Mouse (Mus musculus): Measurements from ENCODE around the gene Pacsin2. TPM values are rescaled to one million over a fixed set of nuclear protein-coding genes. Genes with fewer than 3 reads are reported as not detected.
"Not testable (repeated sequence)": the region's sequence is repeated elsewhere in the genome, so short reads cannot be mapped to it uniquely, and the experiment has no call there.

Pacsin2 gene
- total and polyA plus RNA-seq, 3 experiments: 48.4 to 85.5 (median 53.7) TPM

DNA sequence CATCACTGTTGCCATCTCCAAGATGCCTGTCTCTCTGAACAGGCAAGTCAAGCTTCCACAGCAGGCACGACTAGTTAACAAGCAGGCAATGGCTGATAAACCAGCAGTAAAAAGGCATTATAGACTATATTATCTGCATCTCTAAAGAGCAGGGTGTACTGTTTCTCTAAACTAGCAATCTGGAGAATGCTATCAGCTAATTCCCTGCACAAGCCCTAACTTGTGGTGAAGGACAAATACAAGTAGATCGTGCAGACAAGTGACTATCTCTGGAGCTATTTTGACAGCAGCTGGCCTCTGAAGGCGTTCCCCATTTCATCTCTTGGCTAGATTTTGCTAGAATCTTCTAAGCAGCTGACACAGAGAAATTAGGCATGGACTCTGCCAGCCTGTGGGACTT is 100.2 kb downstream of the Pacsin2 start:
- no peak overlapping the region for H3K27ac ChIP-seq (ENCODE audit: insufficient read depth, low read depth)
- dilution Hi-C loops (cut with MboI; ENCODE audit: extremely low pct_ligation_motif_present, extremely low pct_unique_long_range_greater_than_20kb, low sequenced_read_pairs) (no loop called here), in situ Hi-C loops (cut with MboI; ENCODE audit: low pct_ligation_motif_present, low pct_unique_long_range_greater_than_20kb, low sequenced_read_pairs) (no loop called here)
- peaks cover 0 to 3% of the 10 kb centered on the region in 2 experiments for H3K36me3 ChIP-seq (replicated peaks in 1 of 2; ENCODE audit: control insufficient read depth in 1 of 2, insufficient read depth in 1 of 2, low read length in 1 of 2)
- no peaks in the 10 kb centered on the region for H3K79me2 ChIP-seq (replicated peaks; ENCODE audit: control insufficient read depth, extremely low read depth, insufficient read depth, poor library complexity, severe bottlenecking)
- no peaks in the 10 kb centered on the region for H3K27me3 ChIP-seq (replicated peaks)
- no peak overlapping the region for H3K4me2 ChIP-seq (ENCODE audit: insufficient read depth, low read depth, poor library complexity, severe bottlenecking)
- H3K9me3 ChIP-seq (replicated peaks; ENCODE audit: low read length): peaks cover 2% of the 10 kb centered on the region
- TF ChIP-seq NRF1 (IDR thresholded peaks at IDR 0.05; ENCODE audit: low read depth, low read length): no peak
- TF ChIP-seq ZNF384 (IDR thresholded peaks at IDR 0.05; ENCODE audit: low read depth, low read length): no peak
- TF ChIP-seq ZKSCAN1 (IDR thresholded peaks at IDR 0.05; ENCODE audit: borderline replicate concordance, low read depth, low read length): no peak
- no peak for TF ChIP-seq RCOR1 (conservative IDR thresholded peaks at IDR 0.05; ENCODE audit: low read depth, low read length)
- no peak for TF ChIP-seq TCF12 (IDR thresholded peaks at IDR 0.05; ENCODE audit: low read depth, low read length)
- TF ChIP-seq MAX (IDR thresholded peaks at IDR 0.05; ENCODE audit: low read length): no peak
- TF ChIP-seq CHD1 (IDR thresholded peaks at IDR 0.05; ENCODE audit: low read depth, low read length): no peak
- no peak for TF ChIP-seq SMC3 (IDR thresholded peaks at IDR 0.05; ENCODE audit: low read depth, low read length)
- TF ChIP-seq ZC3H11A (IDR thresholded peaks at IDR 0.05; ENCODE audit: low read depth, low read length): no peak
- TF ChIP-seq CTCF (conservative IDR thresholded peaks at IDR 0.05 in 1 of 2, IDR thresholded peaks at IDR 0.05 in 1 of 2; ENCODE audit: low read depth in 2 of 2, low read length in 2 of 2): no peak
- no peak for TF ChIP-seq POLR2AphosphoS2 (IDR thresholded peaks at IDR 0.05; ENCODE audit: low read depth, low read length)
- TF ChIP-seq MAFK (IDR thresholded peaks at IDR 0.05; ENCODE audit: insufficient replicate concordance, low read length): no peak
- TF ChIP-seq USF2 (conservative IDR thresholded peaks at IDR 0.05; ENCODE audit: low read depth, low read length): no peak
- no peak for TF ChIP-seq SIN3A (IDR thresholded peaks at IDR 0.05; ENCODE audit: low read length)
- TF ChIP-seq MAZ (IDR thresholded peaks at IDR 0.05; ENCODE audit: low read depth, low read length): no peak
- no peak for TF ChIP-seq ELF1 (IDR thresholded peaks at IDR 0.05; ENCODE audit: low read depth, low read length)
- H3K4me3 ChIP-seq (replicated peaks in 1 of 3; ENCODE audit: low read depth in 2 of 3, low read length in 2 of 3, poor library complexity in 1 of 3): no peak overlapping the region
- H3K4me1 ChIP-seq (ENCODE audit: control insufficient read depth in 1 of 2, insufficient read depth in 2 of 2): no peaks in the 10 kb centered on the region
- no peak overlapping the region for H3K9ac ChIP-seq (ENCODE audit: insufficient read depth, low read depth)
- DNase-seq (ENCODE audit: extremely low read depth): no peak

- in situ Hi-C loops (cut with MboI; ENCODE audit: low pct_ligation_motif_present, low pct_unique_long_range_greater_than_20kb, low sequenced_read_pairs); dilution Hi-C loops (cut with MboI; ENCODE audit: extremely low pct_ligation_motif_present, extremely low pct_unique_long_range_greater_than_20kb, low sequenced_read_pairs); H3K4me2 ChIP-seq (ENCODE audit: insufficient read depth, low read depth, poor library complexity, severe bottlenecking); H3K27me3 ChIP-seq (replicated peaks); H3K79me2 ChIP-seq (replicated peaks; ENCODE audit: control insufficient read depth, extremely low read depth, insufficient read depth, poor library complexity, severe bottlenecking); H3K4me3 ChIP-seq (replicated peaks in 1 of 3; ENCODE audit: low read depth in 2 of 3, low read length in 2 of 3, poor library complexity in 1 of 3); DNase-seq (ENCODE audit: extremely low read depth); H3K9me3 ChIP-seq (replicated peaks; ENCODE audit: low read length); H3K9ac ChIP-seq (ENCODE audit: insufficient read depth, low read depth); H3K27ac ChIP-seq (ENCODE audit: insufficient read depth, low read depth); H3K4me1 ChIP-seq (ENCODE audit: control insufficient read depth in 1 of 2, insufficient read depth in 2 of 2); H3K36me3 ChIP-seq (replicated peaks in 1 of 2; ENCODE audit: control insufficient read depth in 1 of 2, insufficient read depth in 1 of 2, low read length in 1 of 2): not testable (repeated sequence)
Measured at GRCm38 (mm10) chr15:83362813-83363212, 101.6 kb downstream of the Pacsin2 start.

DNA sequence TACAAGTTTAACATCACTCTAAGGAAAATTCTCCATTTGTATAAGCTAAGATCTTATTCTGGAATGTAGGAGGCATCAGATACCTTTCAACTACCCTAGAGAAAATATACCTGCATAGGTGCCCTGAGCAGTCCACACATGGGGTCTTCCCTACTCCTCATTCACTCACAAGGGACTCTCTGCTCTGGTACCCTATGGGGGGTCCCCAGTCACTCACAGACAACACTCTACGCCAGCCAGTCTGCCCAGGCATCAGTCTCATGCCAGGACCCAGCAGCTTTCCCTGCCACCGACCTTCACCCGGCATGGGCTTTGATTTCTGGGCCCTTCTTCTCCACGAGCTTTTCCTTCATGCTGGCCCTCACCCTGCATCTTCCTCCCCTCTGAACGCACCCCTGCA is 103.5 kb downstream of the Pacsin2 start:
- H3K4me3 ChIP-seq (replicated peaks in 1 of 3; ENCODE audit: low read depth in 2 of 3, low read length in 2 of 3, poor library complexity in 1 of 3); H3K9ac ChIP-seq (ENCODE audit: insufficient read depth, low read depth); H3K27ac ChIP-seq (ENCODE audit: insufficient read depth, low read depth); H3K36me3 ChIP-seq (replicated peaks in 1 of 2; ENCODE audit: control insufficient read depth in 1 of 2, insufficient read depth in 1 of 2, low read length in 1 of 2); H3K4me2 ChIP-seq (ENCODE audit: insufficient read depth, low read depth, poor library complexity, severe bottlenecking); dilution Hi-C loops (cut with MboI; ENCODE audit: extremely low pct_ligation_motif_present, extremely low pct_unique_long_range_greater_than_20kb, low sequenced_read_pairs); DNase-seq (ENCODE audit: extremely low read depth); H3K79me2 ChIP-seq (replicated peaks; ENCODE audit: control insufficient read depth, extremely low read depth, insufficient read depth, poor library complexity, severe bottlenecking); H3K27me3 ChIP-seq (replicated peaks); H3K9me3 ChIP-seq (replicated peaks; ENCODE audit: low read length); H3K4me1 ChIP-seq (ENCODE audit: control insufficient read depth in 1 of 2, insufficient read depth in 2 of 2); in situ Hi-C loops (cut with MboI; ENCODE audit: low pct_ligation_motif_present, low pct_unique_long_range_greater_than_20kb, low sequenced_read_pairs): not testable (repeated sequence)

Data from CH12.LX (cell line).